Mouse (Mus musculus) liver, postnatal 0 days (tissue): Measurements from ENCODE around the gene Cd82. TPM values are rescaled to one million over a fixed set of nuclear protein-coding genes. Genes with fewer than 3 reads are reported as not detected.

ENCODE experiments used
- ATAC-seq: fragments of 200-750 bp; cut with Nextera tagmentation; 2 replicates; pipeline ENCODE4 v1.8.0; 2017; ENCODE audit warnings: mild to moderate bottlenecking, moderate library complexity
- DNase-seq: peaks from one replicate; pipeline ENCODE4 v3.0.0-alpha.2; 2016
- H3K27ac ChIP-seq: fragments of 300-500 bp; sonication (generic); 2 replicates; pipeline ENCODE4 v1.5.1; 2014; ENCODE audit warnings: antibody characterized with exemption, moderate library complexity, mild to moderate bottlenecking, low read depth
- H3K27me3 ChIP-seq: fragments of 300-500 bp; sonication (generic); 2 replicates; pipeline ENCODE4 v1.6.1; 2014; ENCODE audit warnings: low read length, control low read depth, mixed read lengths; ENCODE audit not compliant: insufficient read depth
- H3K36me3 ChIP-seq: fragments of 300-500 bp; sonication (generic); replicated peaks from 2 replicates; pipeline ENCODE4 v1.6.1; 2014; ENCODE audit warnings: mild to moderate bottlenecking, control low read depth, low read length, moderate library complexity, mixed read lengths; ENCODE audit not compliant: insufficient read depth
- H3K4me1 ChIP-seq: fragments of 300-500 bp; sonication (generic); 2 replicates; pipeline ENCODE4 v1.6.1; 2014; ENCODE audit warnings: antibody characterized with exemption, mild to moderate bottlenecking, control low read depth; ENCODE audit not compliant: insufficient read depth
- H3K4me2 ChIP-seq: fragments of 300-500 bp; sonication (generic); 2 replicates; pipeline ENCODE4 v1.6.1; 2014; ENCODE audit warnings: low read depth, mild to moderate bottlenecking, low read length, moderate library complexity, mixed read lengths
- H3K4me3 ChIP-seq: fragments of 300-500 bp; sonication (generic); 2 replicates; pipeline ENCODE4 v1.5.1; 2014; ENCODE audit warnings: low read depth, low read length
- H3K9ac ChIP-seq: fragments of 300-500 bp; sonication (generic); replicated peaks from 2 replicates; pipeline ENCODE4 v1.6.1; 2014; ENCODE audit warnings: mild to moderate bottlenecking, moderate library complexity
- H3K9me3 ChIP-seq: fragments of 300-500 bp; sonication (generic); 2 replicates; pipeline ENCODE4 v1.6.1; 2016; ENCODE audit warnings: mild to moderate bottlenecking, control low read depth, low read length, mixed read lengths
- CTCF ChIP-seq: sonication (generic); IDR thresholded peaks from 2 replicates; pipeline ENCODE4 v1.5.1; 2016; ENCODE audit warnings: antibody characterized with exemption, low read depth
- EP300 ChIP-seq: IDR thresholded peaks from 2 replicates; pipeline ENCODE4 v1.6.1; 2016; ENCODE audit warnings: antibody characterized with exemption, low read depth, mild to moderate bottlenecking
- WGBS: fragments of 180-500 bp; shearing (Covaris S2); extraction: QIAGEN DNeasy Blood & Tissue Kit; methylation state at CpG from one replicate; pipeline ENCODE4 v1.1.7; 2014; ENCODE audit not compliant: insufficient replicate concordance; 5-methylcytosine and 5-hydroxymethylcytosine counted together
- polyA plus RNA-seq: library from polyadenylated mRNA; unstranded; fragments of >200 nt; fragmentation: Nextera tagmentation; extraction: Ambion mirVana; gene quantifications from 2 replicates; pipeline ENCODE4 v1.2.1, GENCODE M21; 2015

Gene Cd82
- polyA plus RNA-seq, 1 experiment from 2014 or later: 87.7 TPM

GRCm38 (mm10) chr2:93434896-93435295 lies 28.0 kb downstream of the Cd82 start:
- peak overlapping the region; percentile 82 for H3K27ac ChIP-seq
- no peak overlapping the region for H3K4me2 ChIP-seq
- ATAC-seq: no peak
- TF ChIP-seq CTCF (no peak), EP300 (no peak)
- H3K27me3 ChIP-seq: no peaks in the 10 kb centered on the region
- no peak overlapping the region for H3K4me3 ChIP-seq
- WGBS: 77% methylated on average over 3 of the region's 3 CpGs
- DNase-seq: no peak
- H3K36me3 ChIP-seq: peaks cover 70% of the 10 kb centered on the region
- no peaks in the 10 kb centered on the region for H3K9me3 ChIP-seq
- no peak overlapping the region for H3K9ac ChIP-seq
- peaks cover 21% of the 10 kb centered on the region for H3K4me1 ChIP-seq

- Histone ChIP-seq H3K4me2 (no peak overlapping the region), H3K9me3 (no peaks in the 10 kb centered on the region), H3K36me3 (peaks cover 83% of the 10 kb centered on the region), H3K4me1 (peaks cover 16% of the 10 kb centered on the region), H3K4me3 (no peak overlapping the region), H3K27ac (no peak overlapping the region), H3K27me3 (no peaks in the 10 kb centered on the region), H3K9ac (no peak overlapping the region)
- 91% methylated on average over 5 of the region's 5 CpGs for WGBS
- DNase-seq (no peak), ATAC-seq (no peak)
- TF ChIP-seq EP300 (no peak), CTCF (no peak)
Measured at GRCm38 (mm10) chr2:93433543-93433942, 29.4 kb downstream of the Cd82 start.

DNA sequence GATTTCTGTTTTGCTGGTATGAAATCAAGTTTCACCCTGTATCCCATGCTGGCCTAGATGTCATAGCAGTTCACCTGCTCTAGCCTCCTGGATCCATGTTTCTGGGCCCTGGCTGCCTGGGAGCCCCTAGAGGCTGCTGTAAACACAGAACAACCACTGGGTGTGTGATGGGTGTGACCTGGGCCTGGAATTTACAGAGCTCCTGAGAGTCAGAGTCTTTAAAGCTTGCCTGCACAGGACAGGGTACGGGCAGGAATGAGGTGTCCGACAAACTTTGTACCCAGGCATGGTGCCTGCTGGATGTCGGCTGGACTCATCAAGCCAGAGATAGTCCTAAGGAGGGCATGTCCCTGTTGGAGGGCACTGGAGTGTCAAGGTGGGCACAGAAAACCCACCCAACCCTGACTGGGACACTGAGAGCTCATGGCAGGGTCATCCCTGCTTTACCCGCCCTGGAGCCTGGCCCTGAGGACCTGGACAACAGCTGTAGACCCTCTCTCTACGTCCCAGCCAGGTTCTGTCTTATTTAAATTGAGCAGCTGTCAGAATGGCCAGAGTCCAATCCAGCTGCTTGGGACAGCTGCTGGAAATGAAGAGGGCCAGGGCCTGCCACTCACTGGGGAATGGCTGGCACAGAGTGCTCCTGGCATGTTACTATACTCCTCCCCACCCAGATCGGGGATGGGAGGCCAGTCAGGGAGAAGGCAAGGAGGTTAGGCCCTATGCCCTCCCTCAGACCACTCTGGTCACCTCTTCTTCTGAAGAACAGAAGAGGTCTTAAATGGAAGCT lies 30.1 kb downstream of the Cd82 start:
- Histone ChIP-seq H3K4me3 (no peak overlapping the region), H3K4me1 (peaks cover 14% of the 10 kb centered on the region; the same call in 1 of the 2 replicates), H3K4me2 (no peak overlapping the region), H3K27ac (no peak overlapping the region), H3K9ac (no peak overlapping the region), H3K36me3 (peaks cover 84% of the 10 kb centered on the region), H3K27me3 (no peaks in the 10 kb centered on the region), H3K9me3 (no peaks in the 10 kb centered on the region)
- no peak for DNase-seq
- no peak for ATAC-seq
- no peak for TF ChIP-seq EP300
- no peak for TF ChIP-seq CTCF
- 81% methylated on average over 6 of the region's 6 CpGs for WGBS

DNA sequence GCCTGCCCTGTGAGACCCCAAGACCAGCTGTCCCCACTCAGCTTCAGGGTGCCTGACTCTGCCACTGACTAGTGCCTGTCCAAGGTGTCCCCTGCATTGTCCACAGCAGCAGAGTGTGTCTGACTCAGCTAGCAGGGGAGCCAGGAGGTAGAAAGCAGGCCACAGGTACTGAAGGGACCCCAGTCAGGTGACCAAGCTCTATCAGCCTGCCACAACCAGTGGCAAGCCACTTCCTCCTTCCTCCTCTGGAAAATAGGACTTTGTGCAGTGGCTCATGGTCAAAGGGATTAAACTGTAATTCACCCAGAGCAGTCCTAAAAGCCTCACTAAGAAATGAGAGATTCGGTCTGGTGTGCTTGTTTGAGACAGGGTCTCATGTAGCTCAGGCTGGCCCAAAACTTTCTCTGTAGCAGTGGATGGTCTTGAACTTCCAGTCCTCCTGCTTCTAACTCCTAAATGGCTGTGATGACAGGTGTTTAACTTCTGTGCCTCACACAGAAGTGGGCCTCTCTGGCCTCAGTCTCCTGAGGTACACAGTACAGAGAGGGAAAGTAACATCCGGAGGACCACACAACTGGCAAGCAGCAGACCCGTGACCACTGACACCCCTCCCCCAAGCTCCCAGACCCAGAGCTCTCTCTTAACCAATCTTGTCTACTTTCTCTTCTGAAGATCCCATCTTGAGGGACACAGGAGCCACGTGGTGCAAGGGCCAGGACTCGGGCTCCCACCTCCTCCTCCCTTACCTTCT lies 31.2 kb downstream of the Cd82 start:
- WGBS: 53% methylated on average over 5 of the region's 5 CpGs

GRCm38 (mm10) chr2:93430993-93431392 lies 31.9 kb downstream of the Cd82 start:
- Histone ChIP-seq H3K4me1 (peaks cover 3% of the 10 kb centered on the region; the same call in 1 of the 2 replicates), H3K9ac (no peak overlapping the region), H3K36me3 (peaks cover 73% of the 10 kb centered on the region), H3K27me3 (no peaks in the 10 kb centered on the region), H3K27ac (no peak overlapping the region), H3K4me3 (no peak overlapping the region), H3K4me2 (no peak overlapping the region), H3K9me3 (no peaks in the 10 kb centered on the region)
- TF ChIP-seq CTCF: no peak
- TF ChIP-seq EP300: no peak
- no peak for ATAC-seq
- WGBS: 83% methylated on average over 5 of the region's 5 CpGs
- DNase-seq: no peak

More for the DNA sequence above, 31.2 kb downstream of the Cd82 start:
- DNase-seq (no peak), ATAC-seq (no peak)
- Histone ChIP-seq H3K4me1 (peaks cover 6% of the 10 kb centered on the region; the same call in 1 of the 2 replicates), H3K9me3 (no peaks in the 10 kb centered on the region), H3K36me3 (peaks cover 74% of the 10 kb centered on the region), H3K4me3 (no peak overlapping the region), H3K27me3 (no peaks in the 10 kb centered on the region), H3K4me2 (no peak overlapping the region), H3K9ac (no peak overlapping the region), H3K27ac (no peak overlapping the region)
- TF ChIP-seq CTCF: no peak
- no peak for TF ChIP-seq EP300

DNA sequence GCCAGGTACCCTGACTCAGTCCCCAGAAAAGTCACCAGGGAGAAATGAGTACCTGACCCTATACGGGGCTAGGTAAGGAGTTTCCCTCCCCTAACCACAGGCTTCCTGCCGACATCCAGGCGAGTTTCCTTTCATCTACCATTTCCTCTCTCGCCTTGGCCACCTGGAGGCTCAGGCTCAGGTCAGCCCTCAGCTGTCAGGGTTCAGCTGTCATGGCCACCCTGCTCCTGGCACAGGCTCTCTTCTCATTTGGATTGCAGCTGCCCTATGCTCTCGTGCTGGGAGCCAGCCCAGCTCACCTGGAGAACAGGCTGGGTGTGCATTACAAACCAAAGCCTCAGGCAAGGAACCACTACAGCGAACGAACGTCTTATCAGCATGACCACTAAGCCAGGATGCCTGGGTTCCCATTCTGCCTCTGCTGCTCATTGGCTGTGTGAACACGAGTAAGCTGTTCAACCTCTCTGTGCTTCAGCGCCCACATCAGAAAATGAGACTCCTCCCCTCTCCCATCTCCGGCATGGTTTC lies 34.9 kb downstream of the Cd82 start:
- Histone ChIP-seq H3K27me3 (no peaks in the 10 kb centered on the region), H3K4me3 (no peak overlapping the region), H3K9me3 (no peaks in the 10 kb centered on the region), H3K9ac (no peak overlapping the region), H3K27ac (no peak overlapping the region), H3K4me1 (no peaks in the 10 kb centered on the region), H3K36me3 (peaks cover 53% of the 10 kb centered on the region), H3K4me2 (no peak overlapping the region)
- TF ChIP-seq CTCF (no peak), EP300 (no peak)
- DNase-seq (no peak), ATAC-seq (no peak)
- 39% methylated on average over 11 of the region's 11 CpGs for WGBS
